Mouse (Mus musculus) forebrain, embryonic 14.5 days (tissue): Measurements from ENCODE around the gene Eif2s3x. TPM values are rescaled to one million over a fixed set of nuclear protein-coding genes. Genes with fewer than 3 reads are reported as not detected.
"Not testable (repeated sequence)": the region's sequence is repeated elsewhere in the genome, so short reads cannot be mapped to it uniquely, and the experiment has no call there.

Experiments
- ATAC-seq: fragments of 200-750 bp; cut with Nextera tagmentation; 2 replicates; pipeline ENCODE4 v1.8.0; 2017; ENCODE audit warnings: mild to moderate bottlenecking, moderate library complexity
- DNase-seq: peaks from one replicate; pipeline ENCODE4 v3.0.0-alpha.2; 2015; ENCODE audit warnings: low spot score
- H3K27ac ChIP-seq: fragments of 300-500 bp; sonication (generic); 2 replicates; pipeline ENCODE4 v1.5.1; 2014; ENCODE audit warnings: low read depth, mild to moderate bottlenecking, control low read depth, low read length, moderate library complexity
- H3K27me3 ChIP-seq: fragments of 300-500 bp; sonication (generic); replicated peaks from 2 replicates; pipeline ENCODE4 v1.6.1; 2014; ENCODE audit warnings: low read length, control low read depth, mixed read lengths; ENCODE audit not compliant: control insufficient read depth, insufficient read depth
- H3K36me3 ChIP-seq: fragments of 300-500 bp; sonication (generic); 2 replicates; pipeline ENCODE4 v1.6.1; 2014; ENCODE audit warnings: low read length, control low read depth; ENCODE audit not compliant: control insufficient read depth, insufficient read depth
- H3K4me1 ChIP-seq: fragments of 300-500 bp; sonication (generic); 2 replicates; pipeline ENCODE4 v1.6.1; 2014; ENCODE audit warnings: antibody characterized with exemption, low read length, control low read depth; ENCODE audit not compliant: control insufficient read depth, insufficient read depth
- H3K4me2 ChIP-seq: fragments of 300-500 bp; sonication (generic); 2 replicates; pipeline ENCODE4 v1.6.1; 2014; ENCODE audit warnings: mild to moderate bottlenecking, control low read depth, low read length
- H3K4me3 ChIP-seq: fragments of 300-500 bp; sonication (generic); 2 replicates; pipeline ENCODE4 v1.5.1; 2014; ENCODE audit warnings: low read depth, low read length, control low read depth
- H3K9ac ChIP-seq: fragments of 300-500 bp; sonication (generic); 2 replicates; pipeline ENCODE4 v1.6.1; 2014; ENCODE audit warnings: mild to moderate bottlenecking, low read length, control low read depth, moderate library complexity
- H3K9me3 ChIP-seq: fragments of 300-500 bp; sonication (generic); replicated peaks from 2 replicates; pipeline ENCODE4 v1.6.1; 2016; ENCODE audit warnings: low read length, control low read depth, mixed read lengths; ENCODE audit not compliant: control insufficient read depth
- WGBS: fragments of 180-500 bp; shearing (Covaris S2); extraction: QIAGEN DNeasy Blood & Tissue Kit; methylation state at CpG from one replicate; pipeline ENCODE4 v1.1.7; 2014; 5-methylcytosine and 5-hydroxymethylcytosine counted together
- polyA plus RNA-seq: library from polyadenylated mRNA; unstranded; fragments of >200 nt; fragmentation: Nextera tagmentation; extraction: Ambion mirVana; gene quantifications from 2 replicates; pipeline ENCODE4 v1.2.1, GENCODE M21; 2014

Eif2s3x gene
- polyA plus RNA-seq, 1 experiment from 2014 or later: 100 TPM

DNA sequence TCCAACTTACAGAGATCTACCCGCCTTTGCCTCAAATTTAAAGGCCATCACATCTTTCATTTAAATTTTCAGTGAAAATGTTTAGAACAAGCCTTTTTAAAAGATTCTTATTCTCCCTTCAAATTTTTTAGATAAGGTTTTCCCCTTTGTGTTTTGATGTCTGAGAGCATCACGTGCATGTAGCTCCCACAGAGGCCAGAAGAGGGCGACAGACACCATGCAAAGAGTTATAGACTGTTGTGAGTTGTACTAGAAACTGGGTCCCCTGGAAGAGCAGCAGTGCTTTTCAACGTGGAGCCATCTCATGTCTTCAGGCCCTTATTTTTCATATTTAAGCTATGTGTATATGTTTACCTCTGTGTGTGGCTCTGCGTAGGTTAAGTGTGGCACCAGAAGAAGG, 14.9 kb downstream of the Eif2s3x start:
- Histone ChIP-seq H3K4me1 (no peaks in the 10 kb centered on the region), H3K27ac (no peak overlapping the region), H3K9ac (no peak overlapping the region), H3K4me2 (no peak overlapping the region), H3K4me3 (no peak overlapping the region), H3K36me3 (peaks cover 80% of the 10 kb centered on the region), H3K9me3 (no peaks in the 10 kb centered on the region), H3K27me3 (no peaks in the 10 kb centered on the region)
- ATAC-seq (no peak), DNase-seq (no peak)
- WGBS: 77% methylated on average over 5 of the region's 5 CpGs

DNA sequence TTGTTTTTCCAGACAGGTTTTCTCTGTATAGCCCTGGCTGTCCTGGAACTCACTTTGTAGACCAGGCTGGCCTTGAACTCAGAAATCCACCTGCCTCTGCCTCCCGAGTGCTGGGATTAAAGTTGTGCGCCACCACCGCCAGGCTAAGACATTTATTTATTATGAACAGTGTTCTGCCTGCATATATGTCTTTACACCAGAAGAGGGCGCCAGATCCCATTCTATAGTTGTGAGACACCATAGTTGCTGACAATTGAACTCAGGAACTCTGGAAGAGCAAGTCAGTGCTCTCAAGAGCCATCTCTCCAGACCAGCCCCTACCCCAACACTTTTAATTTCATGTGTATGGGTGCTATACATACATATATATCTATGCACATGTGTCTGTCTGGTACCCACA, 18.8 kb downstream of the Eif2s3x start:
- H3K36me3 ChIP-seq: peaks cover 55% of the 10 kb centered on the region
- H3K27me3 ChIP-seq, H3K9me3 ChIP-seq, H3K4me3 ChIP-seq, H3K9ac ChIP-seq, H3K4me1 ChIP-seq, H3K27ac ChIP-seq, H3K4me2 ChIP-seq, ATAC-seq: not testable (repeated sequence)
- WGBS: 68% methylated on average over 4 of the region's 4 CpGs
- DNase-seq: peak; percentile 13

DNA sequence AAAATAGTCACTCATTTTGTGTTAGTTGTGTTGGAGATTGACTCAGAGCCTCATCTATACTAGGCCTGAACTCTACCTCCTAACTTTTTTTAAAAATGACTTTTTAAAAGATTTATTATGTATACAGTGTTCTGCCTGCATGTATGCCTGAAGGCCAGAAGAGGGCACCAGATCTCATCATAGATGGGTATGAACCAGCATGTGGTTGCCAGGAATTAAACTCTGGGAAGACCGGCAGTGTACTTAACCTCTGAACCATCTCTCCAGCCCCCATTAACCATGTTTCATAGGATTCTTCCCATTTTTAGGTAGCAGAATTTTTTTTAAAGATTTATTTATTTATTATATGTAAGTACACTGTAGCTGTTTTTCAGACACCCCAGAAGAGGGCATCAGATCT, 27.5 kb downstream of the Eif2s3x start:
- H3K9ac ChIP-seq: no peak overlapping the region
- no peaks in the 10 kb centered on the region for H3K4me1 ChIP-seq
- WGBS: 61% methylated on average over 1 of the region's 1 CpGs
- H3K4me3 ChIP-seq: no peak overlapping the region
- no peak overlapping the region for H3K4me2 ChIP-seq
- no peaks in the 10 kb centered on the region for H3K36me3 ChIP-seq
- peaks cover 13% of the 10 kb centered on the region; the same call in 1 of the 2 replicates for H3K27me3 ChIP-seq
- ATAC-seq (no peak), DNase-seq (peak; percentile 46)
- H3K27ac ChIP-seq: no peak overlapping the region
- H3K9me3 ChIP-seq: no peaks in the 10 kb centered on the region

- WGBS: 19% methylated on average over 3 of the region's 3 CpGs
- ATAC-seq: no peak
- DNase-seq: no peak
- Histone ChIP-seq H3K27ac (no peak overlapping the region), H3K4me2 (no peak overlapping the region), H3K9ac (no peak overlapping the region), H3K27me3 (peaks cover 13% of the 10 kb centered on the region; the same call in 1 of the 2 replicates), H3K9me3 (no peaks in the 10 kb centered on the region), H3K36me3 (no peaks in the 10 kb centered on the region), H3K4me3 (no peak overlapping the region), H3K4me1 (no peaks in the 10 kb centered on the region)
Observed at GRCm38 (mm10) chrX:94183814-94184213, 28.8 kb downstream of the Eif2s3x start.

- H3K4me3 ChIP-seq: peak overlapping the region; percentile 43
- no peaks in the 10 kb centered on the region for H3K36me3 ChIP-seq
- H3K27ac ChIP-seq: peak overlapping the region; percentile 94
- DNase-seq: peak; percentile 96
- no peaks in the 10 kb centered on the region for H3K9me3 ChIP-seq
- peaks cover 10% of the 10 kb centered on the region; the same call in 1 of the 2 replicates for H3K27me3 ChIP-seq
- ATAC-seq: peak; percentile 99
- peak overlapping the region; percentile 56; the same call in 1 of the 2 replicates for H3K9ac ChIP-seq
- H3K4me1 ChIP-seq: peaks cover 2% of the 10 kb centered on the region; the same call in 1 of the 2 replicates
- H3K4me2 ChIP-seq: peak overlapping the region; percentile 48
- 2% methylated on average over 55 of the region's 55 CpGs for WGBS
Observed at GRCm38 (mm10) chrX:94177715-94178340, 34.8 kb downstream of the Eif2s3x start.

GRCm38 (mm10) chrX:94169348-94169747, 43.3 kb downstream of the Eif2s3x start:
- H3K9me3 ChIP-seq: no peaks in the 10 kb centered on the region
- H3K4me1 ChIP-seq: no peaks in the 10 kb centered on the region
- H3K27me3 ChIP-seq: 0 out of 2 replicates have a peak, but pooled peaks cover 16% of the 10 kb centered on the region
- H3K4me2 ChIP-seq: no peak overlapping the region
- DNase-seq (no peak), ATAC-seq (no peak)
- no peak overlapping the region for H3K27ac ChIP-seq
- 75% methylated on average over 6 of the region's 6 CpGs for WGBS
- H3K36me3 ChIP-seq: no peaks in the 10 kb centered on the region
- no peak overlapping the region for H3K9ac ChIP-seq
- no peak overlapping the region for H3K4me3 ChIP-seq

DNA sequence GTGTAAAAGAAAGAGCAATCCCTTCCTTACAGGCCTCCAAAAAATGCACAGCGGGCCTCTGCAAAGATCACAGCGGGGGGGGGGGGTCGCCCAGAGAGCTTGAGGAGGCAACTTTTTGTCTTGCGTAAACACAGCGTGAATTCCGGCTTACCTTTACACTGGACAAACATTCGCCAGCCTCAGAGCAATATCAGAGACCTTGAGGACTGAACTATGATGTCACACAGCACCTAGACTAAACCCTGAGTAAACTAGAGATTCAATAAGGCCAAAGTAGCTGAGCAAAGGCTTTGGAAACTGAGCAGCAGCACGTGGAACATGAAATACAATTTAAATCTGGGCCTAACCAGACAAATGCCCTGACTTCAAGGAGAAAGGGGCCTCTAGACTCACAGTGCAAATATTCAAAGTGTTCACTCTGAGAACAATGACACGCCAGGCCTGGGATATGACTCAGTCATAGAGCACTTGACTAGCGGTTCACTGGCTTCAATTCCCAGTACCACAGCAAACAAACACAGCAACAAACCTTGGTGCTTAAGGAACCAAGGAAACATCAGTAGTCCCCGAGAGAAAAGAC, 60.3 kb downstream of the Eif2s3x start:
- H3K4me1 ChIP-seq: no peaks in the 10 kb centered on the region
- no peak overlapping the region for H3K4me2 ChIP-seq
- H3K4me3 ChIP-seq: no peak overlapping the region
- H3K9ac ChIP-seq: no peak overlapping the region
- no peak overlapping the region for H3K27ac ChIP-seq
- no peaks in the 10 kb centered on the region for H3K9me3 ChIP-seq
- DNase-seq (no peak), ATAC-seq (no peak)
- 30% methylated on average over 11 of the region's 11 CpGs for whole genome bisulfite sequencing
- H3K27me3 ChIP-seq: peaks cover 35% of the 10 kb centered on the region
- no peaks in the 10 kb centered on the region for H3K36me3 ChIP-seq

DNA sequence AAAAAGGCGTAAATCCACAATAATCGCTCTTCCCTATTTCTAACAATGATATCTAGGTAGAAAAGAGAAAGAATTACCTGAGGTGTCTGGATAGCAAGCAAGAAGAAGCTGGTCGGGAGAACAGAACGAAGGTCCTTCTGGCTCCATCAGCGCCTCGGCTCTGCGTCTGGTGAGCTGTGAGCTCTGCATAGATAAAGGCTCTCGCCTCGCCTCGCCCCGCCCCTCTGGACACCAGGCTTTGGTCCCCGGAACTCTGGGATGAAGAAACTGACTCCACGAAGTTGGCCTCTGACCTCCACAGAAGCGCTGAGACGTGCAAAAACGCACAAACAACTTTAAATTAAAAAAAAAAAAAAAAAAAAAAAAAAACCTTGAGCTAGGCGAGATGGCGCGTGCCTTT, 62.2 kb downstream of the Eif2s3x start:
- no peak for ATAC-seq
- Histone ChIP-seq H3K27ac (no peak overlapping the region), H3K27me3 (peaks cover 38% of the 10 kb centered on the region), H3K9me3 (no peaks in the 10 kb centered on the region), H3K4me1 (no peaks in the 10 kb centered on the region), H3K9ac (no peak overlapping the region), H3K36me3 (no peaks in the 10 kb centered on the region), H3K4me3 (no peak overlapping the region), H3K4me2 (no peak overlapping the region)
- no peak for DNase-seq
- 79% methylated on average over 19 of the region's 19 CpGs for WGBS

DNA sequence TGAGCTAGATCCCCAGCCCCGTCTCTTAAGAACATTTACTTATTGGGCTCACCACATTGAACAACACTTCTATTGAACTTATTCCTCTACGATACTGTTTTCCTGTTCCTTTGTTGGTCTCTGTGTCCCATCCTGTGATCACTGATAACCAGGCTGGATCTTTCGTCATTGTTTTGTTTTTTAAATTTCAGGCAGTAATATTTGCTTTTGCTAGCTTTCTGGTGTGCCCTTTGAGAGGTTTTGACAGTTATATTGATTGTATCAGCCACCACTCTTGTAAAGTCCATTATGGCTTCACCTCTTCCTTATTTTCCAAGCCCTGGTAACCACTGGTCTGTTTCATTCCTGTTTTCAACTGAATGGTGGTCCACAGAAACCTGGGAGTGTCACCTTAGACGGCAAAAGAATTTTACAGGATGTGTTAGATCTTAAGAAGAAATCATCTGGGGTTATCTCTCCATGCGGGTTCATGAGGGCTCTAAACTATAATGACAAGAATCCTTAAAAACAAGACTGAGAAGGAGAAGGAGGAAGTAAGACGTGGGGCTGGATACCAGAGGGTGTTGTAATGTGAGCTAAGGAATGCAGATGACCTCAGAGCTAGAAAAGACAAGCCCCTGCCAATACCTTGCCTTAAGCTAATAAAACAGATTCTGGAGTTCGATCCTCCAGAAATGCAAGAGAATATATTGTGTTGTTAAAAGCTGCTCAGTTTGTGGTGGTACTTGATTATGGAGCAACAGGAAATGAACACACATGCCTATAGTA, 70.5 kb downstream of the Eif2s3x start:
- H3K4me2 ChIP-seq: no peak overlapping the region
- H3K27ac ChIP-seq: no peak overlapping the region
- H3K4me3 ChIP-seq: no peak overlapping the region
- no peak overlapping the region for H3K9ac ChIP-seq
- WGBS: 79% methylated on average over 7 of the region's 7 CpGs
- no peaks in the 10 kb centered on the region for H3K36me3 ChIP-seq
- DNase-seq (no peak), ATAC-seq (no peak)
- no peaks in the 10 kb centered on the region for H3K9me3 ChIP-seq
- H3K4me1 ChIP-seq: no peaks in the 10 kb centered on the region
- peaks cover 28% of the 10 kb centered on the region for H3K27me3 ChIP-seq
